Mouse (Mus musculus) neural tube, embryonic 12.5 days (tissue): ENCODE data around the gene Dhps. TPM values are rescaled to one million over a fixed set of nuclear protein-coding genes. Genes with fewer than 3 reads are reported as not detected.

Experiments
- ATAC-seq: fragments of 200-750 bp; cut with Nextera tagmentation; 2 replicates; pipeline ENCODE4 v1.8.0; 2017; ENCODE audit warnings: low read depth, mild to moderate bottlenecking, moderate TSS enrichment, moderate library complexity; ENCODE audit not compliant: low FRiP score
- H3K27ac ChIP-seq: fragments of 300-500 bp; sonication (generic); 2 replicates; pipeline ENCODE4 v1.5.1; 2016
- H3K27me3 ChIP-seq: fragments of 300-500 bp; sonication (generic); replicated peaks from 2 replicates; pipeline ENCODE4 v1.6.1; 2016; ENCODE audit warnings: mild to moderate bottlenecking
- H3K36me3 ChIP-seq: fragments of 300-500 bp; sonication (generic); 2 replicates; pipeline ENCODE4 v1.6.1; 2016; ENCODE audit warnings: mild to moderate bottlenecking
- H3K4me1 ChIP-seq: fragments of 300-500 bp; sonication (generic); 2 replicates; pipeline ENCODE4 v1.6.1; 2016
- H3K4me2 ChIP-seq: fragments of 300-500 bp; sonication (generic); replicated peaks from 2 replicates; pipeline ENCODE4 v1.6.1; 2016; ENCODE audit warnings: mild to moderate bottlenecking
- H3K4me3 ChIP-seq: fragments of 300-500 bp; sonication (generic); 2 replicates; pipeline ENCODE4 v1.5.1; 2016
- H3K9ac ChIP-seq: fragments of 300-500 bp; sonication (generic); 2 replicates; pipeline ENCODE4 v1.6.1; 2016; ENCODE audit warnings: mild to moderate bottlenecking
- H3K9me3 ChIP-seq: fragments of 300-500 bp; sonication (generic); 2 replicates; pipeline ENCODE4 v1.6.1; 2016; ENCODE audit warnings: mild to moderate bottlenecking
- WGBS: fragments of 180-500 bp; shearing (Covaris S2); methylation state at CpG from one replicate; pipeline ENCODE4 v1.1.7; 2016; 5-methylcytosine and 5-hydroxymethylcytosine counted together
- polyA plus RNA-seq: library from polyadenylated mRNA; unstranded; fragments of >200 nt; fragmentation: Nextera tagmentation; extraction: Ambion mirVana; gene quantifications from 2 replicates; pipeline ENCODE4 v1.2.1, GENCODE M21; 2016

The Dhps gene
- polyA plus RNA-seq, 1 experiment from 2014 or later, result 87.4 TPM

- Histone ChIP-seq H3K9ac (peak overlapping the region; percentile 69), H3K36me3 (peaks cover 38% of the 10 kb centered on the region), H3K4me1 (peaks cover 30% of the 10 kb centered on the region), H3K27me3 (no peaks in the 10 kb centered on the region), H3K4me3 (peak overlapping the region; percentile 89), H3K4me2 (peak overlapping the region; percentile 84), H3K9me3 (no peaks in the 10 kb centered on the region), H3K27ac (no peak overlapping the region)
- WGBS, result 2% methylated on average over 15 of the region's 15 CpGs
- ATAC-seq, result no peak; the same call in 1 of the 2 replicates
Observed at GRCm38 (mm10) chr8:85035728-85036310, 35.7 kb upstream of the Dhps start.

GRCm38 (mm10) chr8:85036381-85036717 lies 35.2 kb upstream of the Dhps start:
- Histone ChIP-seq H3K27me3 (no peaks in the 10 kb centered on the region), H3K4me2 (peak overlapping the region; percentile 84), H3K4me1 (peaks cover 30% of the 10 kb centered on the region), H3K9ac (peak overlapping the region; percentile 69), H3K27ac (no peak overlapping the region), H3K4me3 (peak overlapping the region; percentile 89), H3K9me3 (no peaks in the 10 kb centered on the region), H3K36me3 (peaks cover 39% of the 10 kb centered on the region)
- WGBS, result 0% methylated on average over 9 of the region's 9 CpGs
- peak; percentile 23 for ATAC-seq

- Histone ChIP-seq H3K4me1 (peaks cover 30% of the 10 kb centered on the region), H3K4me2 (peak within 1 kb of the TSS; percentile 99), H3K4me3 (peak within 1 kb of the TSS; percentile 89), H3K36me3 (peaks cover 39% of the 10 kb centered on the region), H3K9me3 (no peaks in the 10 kb centered on the region), H3K27me3 (no peaks in the 10 kb centered on the region), H3K9ac (peak within 1 kb of the TSS; percentile 95), H3K27ac (peak within 1 kb of the TSS; percentile 98)
- ATAC-seq, result peak; percentile 92
- under 1% methylated on average over 59 of the region's 59 CpGs for WGBS
Observed at GRCm38 (mm10) chr8:85036718-85037365, 34.7 kb upstream of the Dhps start, which contains the start of gene Tnpo2. Gene Tnpo2 (plus strand): TSS chr8:85036915.

GRCm38 (mm10) chr8:85037366-85037680 lies 34.2 kb upstream of the Dhps start:
- Histone ChIP-seq H3K4me2 (peak overlapping the region; percentile 99), H3K36me3 (peaks cover 39% of the 10 kb centered on the region), H3K27me3 (no peaks in the 10 kb centered on the region), H3K9me3 (no peaks in the 10 kb centered on the region), H3K4me1 (peaks cover 30% of the 10 kb centered on the region), H3K9ac (peak overlapping the region; percentile 95), H3K4me3 (peak overlapping the region; percentile 89), H3K27ac (peak overlapping the region; percentile 98)
- WGBS, result under 1% methylated on average over 14 of the region's 14 CpGs
- ATAC-seq, result peak; percentile 75

DNA sequence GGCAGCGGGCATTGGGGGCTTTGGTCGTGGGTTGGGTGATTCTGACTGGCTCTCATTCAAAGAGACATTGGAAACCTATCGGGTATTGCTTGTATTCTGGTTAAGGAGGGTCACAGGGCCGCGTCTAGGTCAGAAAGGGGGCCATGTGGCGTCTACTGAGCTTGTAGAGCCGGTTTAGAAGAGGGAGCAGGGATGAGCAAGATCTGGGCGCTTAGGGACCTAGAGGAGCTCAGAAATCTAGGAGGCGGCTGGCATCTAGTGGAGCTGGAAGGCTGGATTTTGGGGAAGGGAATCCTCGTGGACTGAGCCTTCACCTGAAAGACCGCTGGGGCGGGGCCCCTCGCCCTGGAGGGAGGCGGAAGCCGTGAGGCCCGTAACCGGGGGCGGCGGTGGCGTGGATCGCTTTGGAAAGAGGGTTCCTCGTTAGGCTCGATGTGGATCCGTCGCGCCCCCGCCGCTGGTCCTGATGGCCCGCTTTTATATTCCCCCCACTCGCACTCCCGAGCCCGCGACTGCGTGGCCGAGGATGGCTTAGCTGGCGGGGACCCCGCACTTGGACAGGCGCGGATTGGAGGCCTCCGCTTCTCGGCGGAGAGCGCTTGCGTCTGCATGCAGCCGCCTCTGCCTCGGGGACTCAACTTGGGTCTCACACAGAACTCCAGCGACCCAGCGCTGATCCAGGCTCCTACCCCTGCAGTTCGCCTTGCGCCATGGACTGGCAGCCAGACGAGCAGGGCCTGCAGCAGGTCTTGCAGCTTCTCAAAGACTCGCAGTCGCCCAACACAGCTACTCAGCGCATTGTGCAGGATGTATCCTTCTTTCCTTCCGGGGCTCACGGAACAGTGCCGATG lies 33.7 kb upstream of the Dhps start:
- no peak for ATAC-seq

GRCm38 (mm10) chr8:85043619-85044018 lies 27.9 kb upstream of the Dhps start:
- 96% methylated on average over 6 of the region's 6 CpGs for WGBS
- Histone ChIP-seq H3K27ac (no peak overlapping the region), H3K4me2 (no peak overlapping the region), H3K4me1 (peaks cover 7% of the 10 kb centered on the region), H3K9me3 (no peaks in the 10 kb centered on the region), H3K9ac (no peak overlapping the region), H3K36me3 (peaks cover 80% of the 10 kb centered on the region), H3K27me3 (no peaks in the 10 kb centered on the region), H3K4me3 (no peak overlapping the region)
- ATAC-seq, result no peak

More for the DNA sequence above, 33.7 kb upstream of the Dhps start:
- H3K27me3 ChIP-seq, result no peaks in the 10 kb centered on the region
- H3K9ac ChIP-seq, result peak overlapping the region; percentile 95
- peaks cover 35% of the 10 kb centered on the region for H3K36me3 ChIP-seq
- H3K9me3 ChIP-seq, result no peaks in the 10 kb centered on the region
- H3K4me3 ChIP-seq, result peak overlapping the region; percentile 89
- H3K4me1 ChIP-seq, result peaks cover 30% of the 10 kb centered on the region
- H3K27ac ChIP-seq, result peak overlapping the region; percentile 98
- under 1% methylated on average over 57 of the region's 57 CpGs for WGBS
- H3K4me2 ChIP-seq, result peak overlapping the region; percentile 99

- Histone ChIP-seq H3K27me3 (no peaks in the 10 kb centered on the region), H3K4me2 (no peak overlapping the region), H3K36me3 (peaks cover 50% of the 10 kb centered on the region), H3K9me3 (no peaks in the 10 kb centered on the region), H3K4me3 (no peak overlapping the region), H3K9ac (no peak overlapping the region), H3K4me1 (peaks cover 17% of the 10 kb centered on the region), H3K27ac (no peak overlapping the region)
- WGBS, result 84% methylated on average over 7 of the region's 7 CpGs
- ATAC-seq, result no peak
Observed at GRCm38 (mm10) chr8:85057367-85057766, 14.2 kb upstream of the Dhps start.

DNA sequence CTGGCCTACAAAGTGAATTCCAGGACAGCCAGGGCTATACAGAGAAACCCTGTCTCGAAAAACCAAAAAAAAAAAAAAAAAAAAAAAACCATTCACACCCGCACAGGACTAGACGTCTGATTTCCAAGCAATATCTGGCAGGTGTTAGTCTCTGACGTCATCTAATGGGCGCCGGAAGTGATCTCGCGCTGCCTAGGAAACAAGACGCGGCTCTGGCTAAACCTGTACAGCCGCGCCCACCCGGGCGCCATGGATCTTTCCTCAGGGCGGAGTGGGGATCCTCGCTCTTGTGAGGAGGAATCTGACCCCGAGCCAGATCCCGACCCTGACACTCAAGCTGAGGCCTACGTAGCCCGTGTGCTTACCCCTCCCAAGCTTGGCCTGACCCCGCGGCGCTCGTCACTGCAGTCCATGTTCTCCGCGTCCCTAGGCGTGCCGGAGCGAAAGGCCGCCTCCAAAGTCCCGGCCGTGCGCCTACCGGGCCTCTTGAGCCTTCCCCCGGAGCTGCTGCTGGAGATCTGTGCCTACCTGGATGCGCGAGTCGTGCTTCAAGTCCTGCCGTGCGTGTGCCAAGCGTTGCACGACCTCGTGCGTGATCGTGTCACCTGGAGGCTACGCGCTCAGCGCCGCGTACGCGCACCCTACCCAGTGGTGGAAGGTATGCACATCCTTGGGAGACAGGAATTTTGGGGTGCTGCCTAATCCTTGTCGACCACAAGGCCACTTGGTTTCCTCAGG lies 11.5 kb upstream of the Dhps start, which contains the start of gene Fbxw9:
Fbxw9 (plus strand) TSS at position 177 of the 738 bp plus-strand sequence.
- Histone ChIP-seq H3K4me1 (peaks cover 17% of the 10 kb centered on the region), H3K9ac (peak within 1 kb of the TSS; percentile 69), H3K9me3 (no peaks in the 10 kb centered on the region), H3K4me2 (peak within 1 kb of the TSS; percentile 99), H3K27ac (no peak within 1 kb of the TSS), H3K27me3 (no peaks in the 10 kb centered on the region), H3K4me3 (peak within 1 kb of the TSS; percentile 68), H3K36me3 (peaks cover 29% of the 10 kb centered on the region)
- WGBS, result 1% methylated on average over 53 of the region's 53 CpGs
- ATAC-seq, result peak; percentile 84

DNA sequence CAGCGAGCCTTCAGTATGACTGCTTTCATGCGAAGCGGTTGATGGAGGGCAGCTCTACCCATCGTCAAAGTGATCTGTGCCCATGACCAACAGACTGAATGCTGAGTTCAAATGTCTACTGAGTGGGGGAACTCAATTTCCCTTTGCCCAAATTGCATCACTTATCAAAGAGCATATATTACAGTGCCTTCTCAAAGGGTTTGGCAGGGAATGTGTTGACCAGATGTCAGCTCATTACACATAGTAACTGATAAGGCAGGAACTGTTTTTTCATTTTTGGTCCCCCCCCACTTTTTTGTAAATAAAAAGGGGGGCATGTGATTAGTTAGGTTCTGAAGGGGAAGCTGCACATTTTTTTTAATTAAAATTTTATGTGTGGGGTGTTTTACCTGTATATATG lies 9.0 kb upstream of the Dhps start:
- no peak for ATAC-seq
- Histone ChIP-seq H3K4me2 (no peak overlapping the region), H3K9ac (no peak overlapping the region), H3K9me3 (no peaks in the 10 kb centered on the region), H3K27me3 (no peaks in the 10 kb centered on the region), H3K27ac (no peak overlapping the region), H3K4me1 (peaks cover 17% of the 10 kb centered on the region), H3K36me3 (peaks cover 33% of the 10 kb centered on the region), H3K4me3 (no peak overlapping the region)
- over 99% methylated on average over 4 of the region's 4 CpGs for WGBS

DNA sequence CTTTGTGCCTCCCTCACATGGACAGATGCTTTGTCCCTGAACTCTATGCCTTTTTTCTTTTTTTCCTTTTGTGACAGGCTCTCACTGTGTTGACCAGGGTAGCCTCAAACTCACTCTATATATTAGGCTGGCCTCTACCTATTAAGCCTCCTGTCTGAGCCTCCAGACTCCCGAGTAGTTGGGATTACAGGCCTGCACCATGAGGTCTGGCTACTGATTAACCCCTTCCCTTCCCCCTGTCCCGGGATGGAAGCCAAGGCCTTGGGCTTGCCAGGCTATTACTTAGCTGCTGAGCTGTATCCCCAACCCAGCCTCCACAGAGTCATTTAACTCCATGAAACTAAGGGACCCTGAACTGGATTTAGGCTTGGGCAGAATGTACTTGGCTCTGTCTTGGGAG lies 6.3 kb upstream of the Dhps start:
- H3K9me3 ChIP-seq, result no peaks in the 10 kb centered on the region
- H3K4me2 ChIP-seq, result no peak overlapping the region
- no peaks in the 10 kb centered on the region for H3K27me3 ChIP-seq
- 48% methylated on average over 2 of the region's 2 CpGs for WGBS
- no peak overlapping the region for H3K27ac ChIP-seq
- peaks cover 36% of the 10 kb centered on the region for H3K36me3 ChIP-seq
- ATAC-seq, result no peak
- peaks cover 17% of the 10 kb centered on the region for H3K4me1 ChIP-seq
- no peak overlapping the region for H3K9ac ChIP-seq
- H3K4me3 ChIP-seq, result no peak overlapping the region

GRCm38 (mm10) chr8:85067155-85067554 lies 4.4 kb upstream of the Dhps start:
- no peak overlapping the region for H3K4me3 ChIP-seq
- WGBS, result 98% methylated on average over 2 of the region's 2 CpGs
- H3K27me3 ChIP-seq, result no peaks in the 10 kb centered on the region
- H3K27ac ChIP-seq, result no peak overlapping the region
- H3K9ac ChIP-seq, result no peak overlapping the region
- H3K36me3 ChIP-seq, result peaks cover 32% of the 10 kb centered on the region
- no peaks in the 10 kb centered on the region for H3K9me3 ChIP-seq
- H3K4me1 ChIP-seq, result peaks cover 6% of the 10 kb centered on the region; the same call in 1 of the 2 replicates
- no peak overlapping the region for H3K4me2 ChIP-seq
- no peak for ATAC-seq

DNA sequence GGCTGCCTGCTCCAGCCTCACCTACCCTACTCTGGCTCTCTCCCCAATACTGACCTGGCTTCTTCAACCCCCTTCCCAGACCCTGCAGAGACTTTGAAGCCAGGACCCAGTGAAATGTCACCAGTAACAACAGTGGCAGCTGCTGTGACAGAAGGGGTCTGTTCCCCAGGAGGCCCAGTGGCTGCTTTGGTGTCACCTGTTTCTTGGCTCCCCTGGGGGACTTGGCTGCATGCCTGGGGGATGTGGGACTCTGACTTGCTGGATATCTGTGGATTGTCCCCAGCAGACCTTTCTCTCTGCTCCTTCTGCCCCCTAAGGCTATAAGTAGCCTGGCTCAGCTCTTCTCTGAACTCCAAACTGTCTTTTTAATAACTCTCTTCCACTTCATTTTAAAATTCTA lies 3.6 kb upstream of the Dhps start, which contains the start of gene Gm5741:
Gm5741 (minus strand) TSS at position 1 of the 400 bp plus-strand sequence.
- no peak within 1 kb of the TSS for H3K27ac ChIP-seq
- no peak within 1 kb of the TSS for H3K9ac ChIP-seq
- no peak within 1 kb of the TSS for H3K4me3 ChIP-seq
- ATAC-seq, result no peak
- peaks cover 25% of the 10 kb centered on the region for H3K36me3 ChIP-seq
- H3K9me3 ChIP-seq, result no peaks in the 10 kb centered on the region
- no peaks in the 10 kb centered on the region for H3K27me3 ChIP-seq
- H3K4me2 ChIP-seq, result no peak within 1 kb of the TSS
- H3K4me1 ChIP-seq, result peaks cover 12% of the 10 kb centered on the region; the same call in 1 of the 2 replicates
